Mouse (Mus musculus): ENCODE data around the gene Tpd52l1. TPM values are rescaled to one million over a fixed set of nuclear protein-coding genes. Genes with fewer than 3 reads are reported as not detected.
A peak's percentile ranks its signal among the peaks of the same experiment; 100 is the strongest.

Tpd52l1 gene
- total and polyA plus RNA-seq, 2 experiments from 2014 or later, result 24.4 to 62.0 TPM

- DNase-seq (ENCODE audit: low spot score), result no peak
- no peak overlapping the region for H3K4me3 ChIP-seq (ENCODE audit: low read length)
- no peaks in the 10 kb centered on the region for H3K4me1 ChIP-seq (ENCODE audit: insufficient read depth, low read length)
- no peaks in the 10 kb centered on the region for H3K27me3 ChIP-seq (ENCODE audit: insufficient read depth, low read length)
- H3K27ac ChIP-seq, result no peak overlapping the region
- H3K9ac ChIP-seq (replicated peaks; ENCODE audit: low read length), result no peak overlapping the region
- ATAC-seq, result no peak
- no peak overlapping the region for H3K4me2 ChIP-seq (ENCODE audit: low read depth, low read length)
- WGBS, result 91% methylated on average over 2 of the region's 2 CpGs
- TF ChIP-seq CTCF (IDR thresholded peaks at IDR 0.05; ENCODE audit: low read depth), result no peak
- no peaks in the 10 kb centered on the region for H3K36me3 ChIP-seq (ENCODE audit: insufficient read depth, low read length)
- H3K9me3 ChIP-seq (ENCODE audit: low read length), result no peaks in the 10 kb centered on the region
Observed at GRCm38 (mm10) chr10:31351056-31351455, 94.7 kb downstream of the Tpd52l1 start.

- Histone ChIP-seq H3K4me3 (ENCODE audit: low read length) (no peak overlapping the region), H3K36me3 (ENCODE audit: insufficient read depth, low read length) (no peaks in the 10 kb centered on the region), H3K4me1 (ENCODE audit: insufficient read depth, low read length) (no peaks in the 10 kb centered on the region), H3K9me3 (ENCODE audit: low read length) (no peaks in the 10 kb centered on the region), H3K9ac (replicated peaks; ENCODE audit: low read length) (no peak overlapping the region), H3K27me3 (ENCODE audit: insufficient read depth, low read length) (no peaks in the 10 kb centered on the region), H3K27ac (no peak overlapping the region), H3K4me2 (ENCODE audit: low read depth, low read length) (no peak overlapping the region)
- no peak for TF ChIP-seq CTCF (IDR thresholded peaks at IDR 0.05; ENCODE audit: low read depth)
- WGBS, result 75% methylated on average over 8 of the region's 8 CpGs
- DNase-seq (ENCODE audit: low spot score) (peak; percentile 6), ATAC-seq (no peak)
Observed at GRCm38 (mm10) chr10:31346401-31346800, 99.4 kb downstream of the Tpd52l1 start.

- Histone ChIP-seq H3K27me3 (ENCODE audit: insufficient read depth, low read length) (no peaks in the 10 kb centered on the region), H3K9me3 (ENCODE audit: low read length) (no peaks in the 10 kb centered on the region), H3K36me3 (ENCODE audit: insufficient read depth, low read length) (no peaks in the 10 kb centered on the region), H3K4me2 (ENCODE audit: low read depth, low read length) (no peak overlapping the region), H3K9ac (replicated peaks; ENCODE audit: low read length) (no peak overlapping the region), H3K4me3 (ENCODE audit: low read length) (no peak overlapping the region), H3K27ac (no peak overlapping the region), H3K4me1 (ENCODE audit: insufficient read depth, low read length) (no peaks in the 10 kb centered on the region)
- TF ChIP-seq CTCF (IDR thresholded peaks at IDR 0.05; ENCODE audit: low read depth), result no peak
- WGBS, result 88% methylated on average over 5 of the region's 5 CpGs
- DNase-seq (ENCODE audit: low spot score) (no peak), ATAC-seq (no peak)
Observed at GRCm38 (mm10) chr10:31336432-31336831, 109.3 kb downstream of the Tpd52l1 start.

- peak; percentile 72 for DNase-seq (ENCODE audit: low spot score)
- Histone ChIP-seq H3K27ac (no peak overlapping the region), H3K4me2 (ENCODE audit: low read depth, low read length) (no peak overlapping the region), H3K9ac (replicated peaks; ENCODE audit: low read length) (no peak overlapping the region), H3K4me1 (ENCODE audit: insufficient read depth, low read length) (no peaks in the 10 kb centered on the region), H3K36me3 (ENCODE audit: insufficient read depth, low read length) (peaks cover 8% of the 10 kb centered on the region), H3K27me3 (ENCODE audit: insufficient read depth, low read length) (no peaks in the 10 kb centered on the region), H3K4me3 (ENCODE audit: low read length) (no peak overlapping the region), H3K9me3 (ENCODE audit: low read length) (no peaks in the 10 kb centered on the region)
- ATAC-seq, result peak; percentile 56; the same call in 1 of the 2 replicates
- no peak for TF ChIP-seq CTCF (IDR thresholded peaks at IDR 0.05; ENCODE audit: low read depth)
- whole genome bisulfite sequencing, result 57% methylated on average over 4 of the region's 4 CpGs
Observed at GRCm38 (mm10) chr10:31331225-31331775, 114.5 kb downstream of the Tpd52l1 start.

GRCm38 (mm10) chr10:31330286-31330962 lies 115.3 kb downstream of the Tpd52l1 start:
- DNase-seq (ENCODE audit: low spot score) (no peak), ATAC-seq (no peak)
- no peaks in the 10 kb centered on the region for H3K9me3 ChIP-seq (ENCODE audit: low read length)
- no peak for TF ChIP-seq CTCF (IDR thresholded peaks at IDR 0.05; ENCODE audit: low read depth)
- H3K27me3 ChIP-seq (ENCODE audit: insufficient read depth, low read length), result no peaks in the 10 kb centered on the region
- H3K4me3 ChIP-seq (ENCODE audit: low read length), result no peak overlapping the region
- no peak overlapping the region for H3K4me2 ChIP-seq (ENCODE audit: low read depth, low read length)
- H3K9ac ChIP-seq (replicated peaks; ENCODE audit: low read length), result no peak overlapping the region
- no peak overlapping the region for H3K27ac ChIP-seq
- WGBS, result 74% methylated on average over 3 of the region's 3 CpGs
- H3K4me1 ChIP-seq (ENCODE audit: insufficient read depth, low read length), result no peaks in the 10 kb centered on the region
- peaks cover 13% of the 10 kb centered on the region for H3K36me3 ChIP-seq (ENCODE audit: insufficient read depth, low read length)

GRCm38 (mm10) chr10:31329436-31329835 lies 116.3 kb downstream of the Tpd52l1 start:
- no peak for ATAC-seq
- WGBS, result 68% methylated on average over 1 of the region's 1 CpGs

GRCm38 (mm10) chr10:31318491-31318890 lies 127.3 kb downstream of the Tpd52l1 start:
- Histone ChIP-seq H3K27me3 (ENCODE audit: insufficient read depth, low read length) (no peaks in the 10 kb centered on the region), H3K9me3 (ENCODE audit: low read length) (no peaks in the 10 kb centered on the region), H3K4me3 (ENCODE audit: low read length) (no peak overlapping the region), H3K36me3 (ENCODE audit: insufficient read depth, low read length) (0 out of 2 replicates have a peak, but pooled peaks cover 8% of the 10 kb centered on the region), H3K27ac (no peak overlapping the region), H3K4me1 (ENCODE audit: insufficient read depth, low read length) (peaks cover 5% of the 10 kb centered on the region; the same call in 1 of the 2 replicates), H3K9ac (replicated peaks; ENCODE audit: low read length) (no peak overlapping the region), H3K4me2 (ENCODE audit: low read depth, low read length) (no peak overlapping the region)
- no peak for ATAC-seq
- TF ChIP-seq CTCF (IDR thresholded peaks at IDR 0.05; ENCODE audit: low read depth), result no peak
- peak; percentile 4 for DNase-seq (ENCODE audit: low spot score)
- 77% methylated on average over 5 of the region's 5 CpGs for WGBS

More at GRCm38 (mm10) chr10:31329436-31329835, 116.3 kb downstream of the Tpd52l1 start:
- no peak for TF ChIP-seq CTCF (IDR thresholded peaks at IDR 0.05; ENCODE audit: low read depth)
- Histone ChIP-seq H3K4me2 (ENCODE audit: low read depth, low read length) (no peak overlapping the region), H3K9me3 (ENCODE audit: low read length) (no peaks in the 10 kb centered on the region), H3K27me3 (ENCODE audit: insufficient read depth, low read length) (no peaks in the 10 kb centered on the region), H3K27ac (no peak overlapping the region), H3K4me1 (ENCODE audit: insufficient read depth, low read length) (no peaks in the 10 kb centered on the region), H3K36me3 (ENCODE audit: insufficient read depth, low read length) (peaks cover 13% of the 10 kb centered on the region), H3K4me3 (ENCODE audit: low read length) (no peak overlapping the region), H3K9ac (replicated peaks; ENCODE audit: low read length) (no peak overlapping the region)
- DNase-seq (ENCODE audit: low spot score), result no peak
